Mouse (Mus musculus) embryonic fibroblast, embryonic 13.5 days (primary cell): ENCODE data around the gene Slx4ip.

Experiments
- CTCF ChIP-seq: IDR thresholded peaks from 2 replicates; pipeline ENCODE4 v1.5.1; 2011; ENCODE audit warnings: mild to moderate bottlenecking, control low read depth, low read length, moderate library complexity, borderline replicate concordance; ENCODE audit not compliant: insufficient read depth
- POLR2A ChIP-seq: IDR thresholded peaks from 2 replicates; pipeline ENCODE4 v1.6.1; 2011; ENCODE audit warnings: low read depth, mild to moderate bottlenecking, control low read depth, low read length, moderate library complexity

GRCm38 (mm10) chr2:137002031-137002430, 111.0 kb downstream of the Slx4ip start:
- TF ChIP-seq CTCF (no peak), POLR2A (no peak)
